Mouse (Mus musculus) hindbrain, embryonic 11.5 days (tissue): ENCODE data around the gene Akap7. TPM values are rescaled to one million over a fixed set of nuclear protein-coding genes. Genes with fewer than 3 reads are reported as not detected.

Experiments
- ATAC-seq: fragments of 200-750 bp; cut with Nextera tagmentation; 2 replicates; pipeline ENCODE4 v1.8.0; 2017; ENCODE audit warnings: mild to moderate bottlenecking, moderate TSS enrichment, moderate library complexity; ENCODE audit not compliant: low FRiP score
- DNase-seq: peaks from one replicate; pipeline ENCODE4 v3.0.0-alpha.2; 2015; ENCODE audit warnings: low spot score
- H3K27ac ChIP-seq: fragments of 300-500 bp; sonication (generic); 2 replicates; pipeline ENCODE4 v1.5.1; 2014; ENCODE audit warnings: mild to moderate bottlenecking, low read depth, low read length
- H3K27me3 ChIP-seq: fragments of 300-500 bp; sonication (generic); 2 replicates; pipeline ENCODE4 v1.6.1; 2014; ENCODE audit warnings: mild to moderate bottlenecking, low read length, moderate library complexity, mixed read lengths; ENCODE audit not compliant: control insufficient read depth, insufficient read depth
- H3K36me3 ChIP-seq: fragments of 300-500 bp; sonication (generic); 2 replicates; pipeline ENCODE4 v1.6.1; 2014; ENCODE audit warnings: mild to moderate bottlenecking, low read length, moderate library complexity, mixed read lengths; ENCODE audit not compliant: control insufficient read depth, insufficient read depth
- H3K4me1 ChIP-seq: fragments of 300-500 bp; sonication (generic); replicated peaks from 2 replicates; pipeline ENCODE4 v1.6.1; 2014; ENCODE audit warnings: low read length, mixed read lengths; ENCODE audit not compliant: control insufficient read depth, insufficient read depth
- H3K4me2 ChIP-seq: fragments of 300-500 bp; sonication (generic); replicated peaks from 2 replicates; pipeline ENCODE4 v1.6.1; 2014; ENCODE audit warnings: mild to moderate bottlenecking, low read depth, low read length
- H3K4me3 ChIP-seq: fragments of 300-500 bp; sonication (generic); 2 replicates; pipeline ENCODE4 v1.5.1; 2014; ENCODE audit warnings: low read depth, low read length
- H3K9ac ChIP-seq: fragments of 300-500 bp; sonication (generic); 2 replicates; pipeline ENCODE4 v1.6.1; 2014; ENCODE audit warnings: low read depth, low read length
- H3K9me3 ChIP-seq: fragments of 300-500 bp; sonication (generic); 2 replicates; pipeline ENCODE4 v1.6.1; 2016; ENCODE audit warnings: low read length; ENCODE audit not compliant: control insufficient read depth
- WGBS: fragments of 180-500 bp; shearing (Covaris S2); extraction: QIAGEN DNeasy Blood & Tissue Kit; methylation state at CpG from one replicate; pipeline ENCODE4 v1.1.7; 2014; 5-methylcytosine and 5-hydroxymethylcytosine counted together
- polyA plus RNA-seq: library from polyadenylated mRNA; unstranded; fragments of >200 nt; fragmentation: Nextera tagmentation; extraction: Ambion mirVana; gene quantifications from 2 replicates; pipeline ENCODE4 v1.2.1, GENCODE M21; 2014

The Akap7 gene
- polyA plus RNA-seq, 1 experiment from 2014 or later = 22.6 TPM

DNA sequence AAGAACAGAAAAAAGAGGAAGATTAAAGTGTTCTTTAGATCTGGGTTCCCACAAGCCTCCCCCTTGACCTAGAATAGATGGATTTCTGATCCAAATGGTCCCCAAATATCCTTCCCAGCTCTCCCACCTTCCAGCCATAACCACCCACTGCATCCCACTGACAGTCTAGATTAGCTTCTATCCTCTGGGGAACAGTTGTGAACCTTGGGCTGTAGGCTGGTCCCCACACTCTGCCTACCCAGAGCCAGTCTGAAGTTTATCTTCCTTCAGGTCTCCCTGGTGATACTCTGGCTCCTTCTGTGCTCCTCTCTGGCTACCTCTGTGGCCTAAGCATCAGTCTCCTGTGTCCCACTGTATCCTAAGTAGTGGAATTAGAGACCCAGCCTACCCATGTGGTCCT is 150.3 kb downstream of the Akap7 start:
- no peaks in the 10 kb centered on the region for H3K4me1 ChIP-seq
- no peak for ATAC-seq
- H3K9ac ChIP-seq = no peak overlapping the region
- H3K4me2 ChIP-seq = no peak overlapping the region
- no peak overlapping the region for H3K4me3 ChIP-seq
- no peak for DNase-seq
- no peaks in the 10 kb centered on the region for H3K27me3 ChIP-seq
- no peaks in the 10 kb centered on the region for H3K9me3 ChIP-seq
- H3K27ac ChIP-seq = no peak overlapping the region
- no peaks in the 10 kb centered on the region for H3K36me3 ChIP-seq

DNA sequence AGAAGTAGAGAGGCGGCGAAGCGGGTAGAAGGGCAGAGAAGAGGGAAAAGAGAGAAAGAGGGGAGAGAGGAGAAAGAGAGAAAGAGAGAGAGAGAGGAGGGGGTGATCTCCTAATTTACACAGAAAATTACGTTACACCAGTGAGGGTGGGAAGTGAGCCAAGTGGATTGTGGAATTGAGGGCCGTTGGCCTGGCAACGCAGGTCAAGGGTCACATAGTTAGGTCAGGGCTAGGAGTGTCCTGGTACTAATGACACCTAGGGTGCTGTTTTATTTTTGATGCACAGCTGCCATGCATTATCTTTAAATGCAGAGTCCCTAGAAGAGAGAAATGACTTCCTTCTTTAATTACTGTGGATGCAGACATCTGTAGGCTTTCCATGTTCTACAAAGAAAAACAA is 153.4 kb downstream of the Akap7 start:
- no peak for DNase-seq

DNA sequence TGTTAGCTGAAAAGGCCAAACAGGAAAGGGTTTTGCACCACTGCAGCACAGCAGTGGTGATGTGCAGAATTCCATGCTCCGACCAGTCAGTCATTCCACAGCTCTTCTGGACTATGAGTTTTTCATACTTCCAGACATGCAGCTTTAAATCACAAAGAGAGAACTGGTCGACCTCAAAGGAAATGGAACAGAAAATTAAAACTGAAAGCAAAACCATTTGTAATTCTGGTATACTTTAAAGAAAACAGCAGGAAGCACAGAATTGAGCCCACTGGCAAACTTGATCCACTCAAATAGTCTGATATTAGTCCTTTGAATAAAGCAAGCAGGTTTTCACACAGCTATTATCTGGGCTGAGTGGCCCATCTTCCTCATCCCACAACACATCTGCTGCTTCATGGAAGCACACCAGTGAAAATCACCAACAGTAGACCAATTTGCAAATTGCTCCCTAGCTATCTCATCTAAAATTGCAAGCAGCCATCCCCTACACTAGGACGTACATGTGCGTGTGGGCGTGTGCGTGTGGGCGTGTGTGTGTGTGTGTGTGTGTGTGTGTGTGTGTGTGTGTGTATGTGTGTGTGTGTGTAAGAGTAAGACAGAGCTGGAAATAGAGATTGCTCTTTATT is 156.4 kb downstream of the Akap7 start:
- no peaks in the 10 kb centered on the region for H3K27me3 ChIP-seq
- H3K27ac ChIP-seq = no peak overlapping the region
- ATAC-seq (no peak), DNase-seq (no peak)
- H3K4me1 ChIP-seq = no peaks in the 10 kb centered on the region
- H3K9ac ChIP-seq = no peak overlapping the region
- no peak overlapping the region for H3K4me2 ChIP-seq
- H3K36me3 ChIP-seq = no peaks in the 10 kb centered on the region
- no peaks in the 10 kb centered on the region for H3K9me3 ChIP-seq
- 93% methylated on average over 7 of the region's 7 CpGs for WGBS
- no peak overlapping the region for H3K4me3 ChIP-seq

More for the DNA sequence above, 153.4 kb downstream of the Akap7 start:
- H3K4me1 ChIP-seq = no peaks in the 10 kb centered on the region
- H3K4me2 ChIP-seq = no peak overlapping the region
- no peaks in the 10 kb centered on the region for H3K27me3 ChIP-seq
- H3K27ac ChIP-seq = no peak overlapping the region
- no peaks in the 10 kb centered on the region for H3K36me3 ChIP-seq
- WGBS = 66% methylated on average over 6 of the region's 6 CpGs
- H3K4me3 ChIP-seq = no peak overlapping the region
- no peak overlapping the region for H3K9ac ChIP-seq
- H3K9me3 ChIP-seq = no peaks in the 10 kb centered on the region
- no peak for ATAC-seq

DNA sequence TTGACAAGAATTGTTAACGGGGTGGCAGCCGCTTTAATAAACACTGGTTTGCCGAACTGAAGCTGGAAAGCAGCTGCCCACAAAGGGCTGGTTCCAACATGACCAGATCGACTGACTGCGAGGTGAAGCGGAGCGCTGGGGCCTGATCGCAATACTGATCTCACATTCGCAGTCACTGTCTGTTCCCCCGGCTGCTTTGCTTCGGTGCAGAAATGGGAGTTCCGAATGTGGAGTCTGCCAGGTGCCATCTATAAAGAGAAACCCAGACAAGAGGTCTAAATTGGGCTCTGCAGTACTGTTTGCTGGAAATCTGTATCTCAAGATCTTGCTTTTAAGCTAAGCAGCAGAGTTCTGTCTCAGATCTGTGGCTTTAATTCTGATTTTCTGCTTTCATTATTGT is 161.8 kb downstream of the Akap7 start:
- Histone ChIP-seq H3K4me3 (no peak overlapping the region), H3K27me3 (no peaks in the 10 kb centered on the region), H3K4me1 (no peaks in the 10 kb centered on the region), H3K4me2 (no peak overlapping the region), H3K36me3 (no peaks in the 10 kb centered on the region), H3K9me3 (no peaks in the 10 kb centered on the region), H3K9ac (no peak overlapping the region), H3K27ac (no peak overlapping the region)
- DNase-seq (no peak), ATAC-seq (peak; percentile 17; the same call in 1 of the 2 replicates)
- WGBS = 80% methylated on average over 12 of the region's 12 CpGs

DNA sequence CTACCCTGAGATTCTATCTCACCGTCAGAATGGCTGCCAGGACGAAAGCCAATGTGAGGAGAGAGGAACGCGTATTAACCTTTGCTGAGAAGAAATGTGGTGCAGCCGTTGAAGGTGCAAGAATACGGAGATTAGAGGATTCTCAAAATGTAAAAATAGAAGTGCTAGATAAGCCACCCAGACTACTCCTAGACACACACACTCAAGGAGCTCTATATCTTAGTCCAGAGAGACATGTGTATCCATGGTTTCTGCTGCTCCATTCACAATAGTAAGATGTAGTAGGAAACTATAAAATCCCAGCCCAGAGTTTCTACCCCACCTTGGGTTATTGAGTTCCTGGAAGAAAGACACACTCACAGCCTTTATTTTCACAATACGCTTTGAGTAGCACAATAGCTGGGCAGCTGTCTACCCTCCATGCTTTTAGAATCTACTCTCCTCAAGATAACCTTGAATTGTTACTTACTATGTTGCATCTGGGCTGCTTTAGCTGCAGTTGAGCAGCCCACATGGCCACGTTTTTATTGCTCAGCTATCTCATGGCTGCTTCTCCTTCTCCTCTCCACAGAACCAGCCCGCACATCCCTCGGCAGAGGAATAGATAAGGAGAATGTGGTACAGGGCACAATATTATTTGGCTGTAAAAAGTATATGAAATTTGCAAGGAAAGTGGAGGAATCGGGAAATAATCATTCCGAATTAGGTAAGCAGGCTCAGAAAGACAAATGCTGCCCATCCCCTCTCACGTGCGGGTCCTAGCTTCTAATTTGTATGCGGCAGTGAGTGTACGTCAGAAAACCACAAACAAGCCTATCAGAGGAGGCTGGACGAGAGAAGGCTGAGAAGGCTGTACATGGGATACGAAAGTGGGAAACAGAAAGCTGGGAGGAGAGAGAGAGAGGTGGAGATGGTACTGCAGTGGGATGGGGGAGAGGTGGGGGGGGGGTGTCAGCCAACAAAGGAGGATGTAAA is 162.6 kb downstream of the Akap7 start:
- Histone ChIP-seq H3K27ac (no peak overlapping the region), H3K4me3 (no peak overlapping the region), H3K36me3 (no peaks in the 10 kb centered on the region), H3K9ac (no peak overlapping the region), H3K4me2 (no peak overlapping the region), H3K9me3 (no peaks in the 10 kb centered on the region), H3K27me3 (no peaks in the 10 kb centered on the region), H3K4me1 (no peaks in the 10 kb centered on the region)
- ATAC-seq (peak; percentile 60; the same call in 1 of the 2 replicates), DNase-seq (no peak)
- 82% methylated on average over 18 of the region's 18 CpGs for WGBS

DNA sequence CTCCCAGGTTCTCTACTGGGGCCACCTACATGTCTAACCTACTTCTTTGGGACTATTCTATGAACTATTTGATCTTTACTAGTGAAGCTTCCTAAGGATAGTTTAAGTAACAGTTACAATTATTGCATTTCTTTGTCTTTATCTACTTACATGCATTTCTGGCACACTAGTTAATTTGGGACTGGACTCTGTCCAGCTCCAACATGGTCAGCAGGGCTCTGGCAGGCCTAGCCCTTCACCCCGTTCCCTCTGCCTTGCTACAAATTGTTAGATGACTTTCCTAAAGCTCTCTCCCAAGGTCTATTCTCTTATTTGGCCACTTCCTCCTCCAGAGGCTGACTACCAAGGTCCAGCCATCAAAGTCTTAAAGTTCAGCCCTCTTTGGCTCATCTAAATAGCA is 165.9 kb downstream of the Akap7 start:
- ATAC-seq (no peak), DNase-seq (no peak)
- H3K4me3 ChIP-seq = no peak overlapping the region
- WGBS = 79% methylated on average over 1 of the region's 1 CpGs
- no peak overlapping the region for H3K4me2 ChIP-seq
- no peaks in the 10 kb centered on the region for H3K4me1 ChIP-seq
- H3K36me3 ChIP-seq = no peaks in the 10 kb centered on the region
- H3K27ac ChIP-seq = no peak overlapping the region
- no peaks in the 10 kb centered on the region for H3K9me3 ChIP-seq
- H3K9ac ChIP-seq = no peak overlapping the region
- H3K27me3 ChIP-seq = no peaks in the 10 kb centered on the region

DNA sequence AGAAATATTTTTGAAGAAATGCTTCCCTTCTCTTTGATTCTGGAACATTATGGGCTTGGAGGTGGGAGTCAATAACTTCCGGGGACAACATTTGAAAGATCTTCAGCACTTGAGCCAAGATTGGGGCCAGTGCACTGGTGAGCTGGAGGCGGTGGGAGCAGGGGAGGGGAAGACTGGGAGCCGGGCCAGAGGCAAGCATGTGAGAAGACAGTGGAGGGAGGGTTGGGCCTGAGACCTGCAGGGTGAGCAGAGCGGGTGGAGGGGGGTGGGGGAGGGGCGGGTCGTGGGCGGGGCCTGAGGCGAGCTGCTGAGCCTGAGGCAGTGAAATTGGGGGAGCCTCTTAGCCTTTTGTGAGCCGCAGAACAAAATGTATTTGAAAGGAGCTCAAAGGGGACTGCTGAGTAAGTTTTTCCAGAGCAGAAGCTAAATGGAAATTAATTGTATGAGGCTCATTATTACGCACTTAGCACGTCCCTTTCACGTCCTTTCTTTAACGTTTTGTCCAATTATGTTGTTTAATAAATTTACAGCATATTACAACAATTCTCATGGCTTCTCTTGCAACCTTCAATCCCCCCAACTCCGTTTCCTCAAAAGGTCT is 167.4 kb downstream of the Akap7 start:
- no peaks in the 10 kb centered on the region for H3K9me3 ChIP-seq
- H3K36me3 ChIP-seq = no peaks in the 10 kb centered on the region
- H3K4me2 ChIP-seq = no peak overlapping the region
- no peak overlapping the region for H3K4me3 ChIP-seq
- ATAC-seq (peak; percentile 86), DNase-seq (peak; percentile 39)
- H3K27ac ChIP-seq = no peak overlapping the region
- WGBS = 19% methylated on average over 14 of the region's 14 CpGs
- no peak overlapping the region for H3K9ac ChIP-seq
- H3K4me1 ChIP-seq = no peaks in the 10 kb centered on the region
- H3K27me3 ChIP-seq = no peaks in the 10 kb centered on the region

DNA sequence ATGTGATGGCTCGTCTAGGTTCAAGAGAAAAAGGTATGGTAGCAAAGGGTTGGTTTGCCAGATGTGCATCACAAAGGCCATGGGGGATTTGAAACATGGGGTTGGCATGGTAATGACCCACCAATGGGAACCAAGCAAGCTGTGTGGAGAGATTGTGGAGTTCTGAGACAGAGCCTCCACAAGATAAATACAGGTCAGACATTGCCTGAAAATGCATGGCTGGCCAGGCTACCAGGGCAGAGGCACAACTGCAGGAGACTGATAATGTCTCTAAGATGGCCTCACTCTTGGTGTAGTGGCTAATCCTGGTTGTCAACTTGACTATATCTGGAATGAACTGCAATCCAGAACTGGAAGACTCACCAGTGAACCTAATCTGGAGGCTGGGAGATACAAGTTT is 174.1 kb downstream of the Akap7 start:
- H3K4me2 ChIP-seq = no peak overlapping the region
- ATAC-seq = no peak
- no peak overlapping the region for H3K9ac ChIP-seq
- no peaks in the 10 kb centered on the region for H3K9me3 ChIP-seq
- no peaks in the 10 kb centered on the region for H3K36me3 ChIP-seq
- 80% methylated on average over 1 of the region's 1 CpGs for WGBS
- H3K27me3 ChIP-seq = no peaks in the 10 kb centered on the region
- H3K27ac ChIP-seq = no peak overlapping the region
- DNase-seq = no peak
- H3K4me1 ChIP-seq = no peaks in the 10 kb centered on the region
- no peak overlapping the region for H3K4me3 ChIP-seq
